In genomic region chr11:115714491-115714890, GRCm38 (mm10) we compare ENCODE assay signal across 8 mouse cellular contexts. TPM values are rescaled to one million over a fixed set of nuclear protein-coding genes. Genes with fewer than 3 reads are reported as not detected.
A peak's percentile ranks its signal among the peaks of the same experiment; 100 is the strongest.
DNase-seq lines count a peak whose midpoint lies in the region; ATAC-seq and TF ChIP-seq lines count a peak whose summit lies in the region.

No protein-coding gene starts in this region.

- H3K27ac ChIP-seq in hindbrain, embryonic 14.5 days = no peak overlapping the region
- no peak overlapping the region for H3K27ac ChIP-seq in hindbrain, embryonic 16.5 days (ENCODE audit: low read depth, low read length)
- H3K27ac ChIP-seq in CH12.LX (ENCODE audit: insufficient read depth, low read depth) = peak overlapping the region; percentile 29; the same call in 1 of the 2 replicates
- H3K27ac ChIP-seq in liver, embryonic 12.5 days = no peak overlapping the region
- H3K27ac ChIP-seq in spleen, adult 2 months (ENCODE audit: insufficient read depth, low read length) = peak overlapping the region; percentile 42

- peak; percentile 60 to 89 for TF ChIP-seq CTCF in CH12.LX (conservative IDR thresholded peaks at IDR 0.05 in 1 of 2, IDR thresholded peaks at IDR 0.05 in 1 of 2; ENCODE audit: low read depth in 2 of 2, low read length in 2 of 2)
- peak; percentile 42; the same call in 1 of the 2 replicates for TF ChIP-seq CTCF in spleen, adult 2 months (IDR thresholded peaks at IDR 0.05; ENCODE audit: extremely low read depth, insufficient read depth, insufficient read length, insufficient replicate concordance)

- dilution Hi-C loops in CH12.LX (cut with MboI; ENCODE audit: extremely low pct_ligation_motif_present, extremely low pct_unique_long_range_greater_than_20kb, low sequenced_read_pairs) = no loop called here

- no peak overlapping the region for H3K4me3 ChIP-seq in hindbrain, embryonic 14.5 days (replicated peaks; ENCODE audit: low read length)
- no peak overlapping the region for H3K4me3 ChIP-seq in hindbrain, embryonic 16.5 days (ENCODE audit: low read length)
- no peak overlapping the region for H3K4me3 ChIP-seq in CH12.LX (replicated peaks in 1 of 3; ENCODE audit: low read depth in 2 of 3, low read length in 2 of 3, poor library complexity in 1 of 3)
- H3K4me3 ChIP-seq in liver, embryonic 12.5 days = no peak overlapping the region
- no peak overlapping the region for H3K4me3 ChIP-seq in spleen, adult 2 months (ENCODE audit: extremely low read depth, insufficient read depth, insufficient read length)

- H3K4me1 ChIP-seq in hindbrain, embryonic 14.5 days (replicated peaks; ENCODE audit: control insufficient read depth, insufficient read depth, low read length) = peaks cover 7% of the 10 kb centered on the region
- peaks cover 7% of the 10 kb centered on the region for H3K4me1 ChIP-seq in hindbrain, embryonic 16.5 days (ENCODE audit: control insufficient read depth, insufficient read depth, low read depth, low read length)
- peaks cover 14 to 71% of the 10 kb centered on the region in 2 experiments for H3K4me1 ChIP-seq in CH12.LX (ENCODE audit: control insufficient read depth in 1 of 2, insufficient read depth in 2 of 2)
- peaks cover 62% of the 10 kb centered on the region for H3K4me1 ChIP-seq in liver, embryonic 12.5 days
- peaks cover 20% of the 10 kb centered on the region; the same call in 1 of the 2 replicates for H3K4me1 ChIP-seq in spleen, adult 2 months (ENCODE audit: control insufficient read depth, insufficient read depth, insufficient read length)

- peak; percentile 70 for DNase-seq in hindbrain, embryonic 14.5 days (ENCODE audit: low spot score)
- peak; percentile 87 for DNase-seq in CH12.LX (ENCODE audit: extremely low read depth)
- peak; percentile 59 for DNase-seq in adrenal gland, postnatal 14 days
- peak; percentile 61 to 71 for DNase-seq in spleen, adult 2 months (ENCODE audit: low read depth in 1 of 2, low spot score in 2 of 2)

- H3K4me2 ChIP-seq in hindbrain, embryonic 14.5 days (replicated peaks) = no peak overlapping the region
- H3K4me2 ChIP-seq in hindbrain, embryonic 16.5 days (ENCODE audit: low read length) = no peak overlapping the region
- peak overlapping the region; percentile 5 for H3K4me2 ChIP-seq in CH12.LX (ENCODE audit: insufficient read depth, low read depth, poor library complexity, severe bottlenecking)
- peak overlapping the region; percentile 38; the same call in 1 of the 2 replicates for H3K4me2 ChIP-seq in liver, embryonic 12.5 days

- TF ChIP-seq RAD21 in CH12.LX (IDR thresholded peaks at IDR 0.05; ENCODE audit: low read depth, low read length) = peak; percentile 78

- in situ Hi-C loops in CH12.LX (cut with MboI; ENCODE audit: low pct_ligation_motif_present, low pct_unique_long_range_greater_than_20kb, low sequenced_read_pairs) = loop anchor here (5.0 to 10.0 kb wide), 3 partner anchors 72 to 360 kb away; no protein-coding TSS in a partner anchor

- H3K9ac ChIP-seq in hindbrain, embryonic 14.5 days = no peak overlapping the region
- no peak overlapping the region for H3K9ac ChIP-seq in hindbrain, embryonic 16.5 days (ENCODE audit: low read depth, low read length)
- H3K9ac ChIP-seq in CH12.LX (ENCODE audit: insufficient read depth, low read depth) = no peak overlapping the region
- no peak overlapping the region for H3K9ac ChIP-seq in liver, embryonic 12.5 days

- no peaks in the 10 kb centered on the region for H3K9me3 ChIP-seq in hindbrain, embryonic 14.5 days (ENCODE audit: control insufficient read depth, low read length)
- no peaks in the 10 kb centered on the region for H3K9me3 ChIP-seq in hindbrain, embryonic 16.5 days (ENCODE audit: control insufficient read depth, low read length)
- H3K9me3 ChIP-seq in CH12.LX (replicated peaks; ENCODE audit: low read length) = no peaks in the 10 kb centered on the region
- H3K9me3 ChIP-seq in liver, embryonic 12.5 days (replicated peaks) = no peaks in the 10 kb centered on the region

- no peak for TF ChIP-seq POLR2A in CH12.LX (IDR thresholded peaks at IDR 0.05; ENCODE audit: low read depth, low read length)
- no peak for TF ChIP-seq POLR2A in spleen, adult 2 months (IDR thresholded peaks at IDR 0.05; ENCODE audit: low read depth, low read length)

- TF ChIP-seq EP300 in CH12.LX (IDR thresholded peaks at IDR 0.05; ENCODE audit: low read length) = no peak

- no peaks in the 10 kb centered on the region for H3K36me3 ChIP-seq in hindbrain, embryonic 14.5 days (replicated peaks; ENCODE audit: control insufficient read depth, insufficient read depth)
- no peaks in the 10 kb centered on the region for H3K36me3 ChIP-seq in hindbrain, embryonic 16.5 days (ENCODE audit: control insufficient read depth, insufficient read depth, low read length)
- H3K36me3 ChIP-seq in CH12.LX (replicated peaks in 1 of 2; ENCODE audit: control insufficient read depth in 1 of 2, insufficient read depth in 1 of 2, low read length in 1 of 2) = no peaks in the 10 kb centered on the region
- H3K36me3 ChIP-seq in liver, embryonic 12.5 days = no peaks in the 10 kb centered on the region
- no peaks in the 10 kb centered on the region for H3K36me3 ChIP-seq in spleen, adult 2 months (ENCODE audit: control insufficient read depth, insufficient read depth, low read length)

- no peaks in the 10 kb centered on the region; the same call in none of the 2 replicates for H3K79me2 ChIP-seq in CH12.LX (replicated peaks; ENCODE audit: control insufficient read depth, extremely low read depth, insufficient read depth, poor library complexity, severe bottlenecking)

- H3K27me3 ChIP-seq in hindbrain, embryonic 14.5 days (ENCODE audit: control insufficient read depth, insufficient read depth, low read length) = no peaks in the 10 kb centered on the region
- no peaks in the 10 kb centered on the region; the same call in 1 of the 2 replicates for H3K27me3 ChIP-seq in hindbrain, embryonic 16.5 days (replicated peaks; ENCODE audit: control insufficient read depth, insufficient read depth, low read length)
- H3K27me3 ChIP-seq in CH12.LX (replicated peaks) = no peaks in the 10 kb centered on the region
- no peaks in the 10 kb centered on the region for H3K27me3 ChIP-seq in liver, embryonic 12.5 days (replicated peaks)
- H3K27me3 ChIP-seq in spleen, adult 2 months (ENCODE audit: control insufficient read depth, insufficient read depth, low read length) = no peaks in the 10 kb centered on the region

- no peak for ATAC-seq in hindbrain, embryonic 14.5 days (ENCODE audit: low FRiP score)
- no peak for ATAC-seq in hindbrain, embryonic 16.5 days
- peak; percentile 65 for ATAC-seq in erythroblast, adult 5-6 weeks (replicated peaks; ENCODE audit: low FRiP score, poor library complexity, severe bottlenecking)
- no peak for ATAC-seq in liver, embryonic 12.5 days
- no peak for ATAC-seq in granulocyte monocyte progenitor cell, adult 5-6 weeks (replicated peaks; ENCODE audit: poor library complexity, severe bottlenecking)

- 11% methylated on average over 6 of the region's 7 CpGs for WGBS in hindbrain, embryonic 14.5 days
- WGBS in hindbrain, embryonic 16.5 days = 6% methylated on average over 6 of the region's 7 CpGs
- WGBS in liver, embryonic 12.5 days (ENCODE audit: insufficient replicate concordance) = 12% methylated on average over 6 of the region's 7 CpGs
- 10% methylated on average over 7 of the region's 7 CpGs for WGBS in spleen, adult 2 months

TF ChIP-seq in CH12.LX, 34 proteins besides CTCF, POLR2A, EP300 and RAD21 (continues in another document):
- TF ChIP-seq CHD1 (IDR thresholded peaks at IDR 0.05; ENCODE audit: low read depth, low read length) = no peak
- TF ChIP-seq USF2 (conservative IDR thresholded peaks at IDR 0.05; ENCODE audit: low read depth, low read length) = no peak
- TF ChIP-seq UBTF (IDR thresholded peaks at IDR 0.05; ENCODE audit: low read depth, low read length) = no peak
- no peak for TF ChIP-seq NRF1 (IDR thresholded peaks at IDR 0.05; ENCODE audit: low read depth, low read length)
- no peak for TF ChIP-seq MAX (IDR thresholded peaks at IDR 0.05; ENCODE audit: low read length)
- TF ChIP-seq SMC3 (IDR thresholded peaks at IDR 0.05; ENCODE audit: low read depth, low read length) = peak; percentile 85
- no peak for TF ChIP-seq TBP (conservative IDR thresholded peaks at IDR 0.05; ENCODE audit: low read depth, low read length)
- TF ChIP-seq MAZ (IDR thresholded peaks at IDR 0.05; ENCODE audit: low read depth, low read length) = 0 out of 2 replicates have a peak, but pooled peaks have one; percentile 34
- peak; percentile 47; the same call in 1 of the 2 replicates for TF ChIP-seq ZC3H11A (IDR thresholded peaks at IDR 0.05; ENCODE audit: low read depth, low read length)

RNA-seq across cellular contexts. Expression of gene Grb2, which starts 6.1 kb away (rescaled TPM):
- 121 and 139 TPM in 2 replicates for polyA plus RNA-seq in hindbrain, embryonic 14.5 days (2014; fragmentation: Nextera tagmentation; extraction: Ambion mirVana)
- 183 and 193 TPM in 2 replicates for polyA plus RNA-seq in hindbrain, embryonic 16.5 days (2015; fragmentation: Nextera tagmentation; extraction: Ambion mirVana)
- total RNA-seq in CH12.LX (2012; rRNA removed) (63.6 and 67.7 TPM in 2 replicates), CH12.LX (2014; rRNA removed) (110 and 117 TPM in 2 replicates)
- polyA plus RNA-seq in CH12.LX (2012; ENCODE audit: insufficient read length, low read depth) = 228 and 241 TPM in 2 replicates
- total RNA-seq in adrenal gland, postnatal 14 days (2021) = 103 and 108 TPM in 2 replicates
- total RNA-seq in erythroblast, adult 5-6 weeks (2015; ENCODE audit: low replicate concordance) = 27.4 and 34.4 TPM in 2 replicates
- 12.0 and 21.9 TPM in 2 replicates for total RNA-seq in erythroblast, adult 5-6 weeks (2017; ENCODE audit: low replicate concordance)
- 78.6 and 89.6 TPM in 2 replicates for polyA plus RNA-seq in liver, embryonic 12.5 days (2016; fragmentation: Nextera tagmentation; extraction: Ambion mirVana)
- polyA plus RNA-seq in spleen, adult 2 months (2012; rRNA removed) = 74.4 and 74.7 TPM in 2 replicates
- 106 and 112 TPM in 2 replicates for total RNA-seq in granulocyte monocyte progenitor cell, adult 5-6 weeks (2014; fragmentation: Nextera tagmentation)
- total RNA-seq in granulocyte monocyte progenitor cell, adult 5-6 weeks (2017) = 40.4 and 56.0 TPM in 2 replicates

RNA-seq across cellular contexts. Expression of gene Tmem94, which starts 50.7 kb away (rescaled TPM):
- 17.3 and 20.8 TPM in 2 replicates for polyA plus RNA-seq in hindbrain, embryonic 14.5 days (2014; fragmentation: Nextera tagmentation; extraction: Ambion mirVana)
- 22.0 and 29.0 TPM in 2 replicates for polyA plus RNA-seq in hindbrain, embryonic 16.5 days (2015; fragmentation: Nextera tagmentation; extraction: Ambion mirVana)
- total RNA-seq in CH12.LX (2012; rRNA removed) = 19.0 and 27.4 TPM in 2 replicates
- 4.8 and 6.4 TPM in 2 replicates for total RNA-seq in CH12.LX (2014; rRNA removed)
- polyA plus RNA-seq in CH12.LX (2012; ENCODE audit: insufficient read length, low read depth) = 13.5 and 15.0 TPM in 2 replicates
- total RNA-seq in adrenal gland, postnatal 14 days (2021) = 64.4 and 65.1 TPM in 2 replicates
- total RNA-seq in erythroblast, adult 5-6 weeks (2015; ENCODE audit: low replicate concordance) = 5.6 and 8.5 TPM in 2 replicates
- 8.7 and 13.5 TPM in 2 replicates for total RNA-seq in erythroblast, adult 5-6 weeks (2017; ENCODE audit: low replicate concordance)
- polyA plus RNA-seq in liver, embryonic 12.5 days (2016; fragmentation: Nextera tagmentation; extraction: Ambion mirVana) = 16.9 and 17.0 TPM in 2 replicates
- 42.0 and 56.3 TPM in 2 replicates for polyA plus RNA-seq in spleen, adult 2 months (2012; rRNA removed)
- total RNA-seq in granulocyte monocyte progenitor cell, adult 5-6 weeks (2014; fragmentation: Nextera tagmentation) = 17.6 and 33.4 TPM in 2 replicates
- 9.0 and 17.2 TPM in 2 replicates for total RNA-seq in granulocyte monocyte progenitor cell, adult 5-6 weeks (2017)

Comparison
In these comparisons a context has a peak if more than half of its experiments do, and no peak if none do; other contexts are left out.
1. H3K27ac ChIP-seq: peak in CH12.LX (single experiment) and spleen, adult 2 months (single experiment); none in hindbrain, embryonic 14.5 days (single experiment), hindbrain, embryonic 16.5 days (single experiment) and liver, embryonic 12.5 days (single experiment).
2. H3K4me2 ChIP-seq: peak in CH12.LX (single experiment) and liver, embryonic 12.5 days (single experiment); none in hindbrain, embryonic 14.5 days (single experiment) and hindbrain, embryonic 16.5 days (single experiment).
3. Peak in every context shown above with its lines, with median percentiles within 50 percentile points of each other: DNase-seq.